Mouse (Mus musculus) embryo, embryonic 10 days (tissue): Measurements from ENCODE around the gene Ptprd.

Source experiments
- DNase-seq: peaks from one replicate; pipeline ENCODE4 v3.0.0-alpha.2; 2015; ENCODE audit warnings: low spot score

Ptprd gene

GRCm38 (mm10) chr4:77248918-77249317 is 962.8 kb downstream of the Ptprd start:
- no peak for DNase-seq

- DNase-seq = no peak
These were observed 969.8 kb downstream of the Ptprd start for GRCm38 (mm10) chr4:77241852-77242455.

GRCm38 (mm10) chr4:77238144-77238543 is 973.6 kb downstream of the Ptprd start:
- no peak for DNase-seq

- no peak for DNase-seq
These were observed 978.5 kb downstream of the Ptprd start for GRCm38 (mm10) chr4:77233243-77233642.

- no peak for DNase-seq
These were observed 1042.9 kb downstream of the Ptprd start for GRCm38 (mm10) chr4:77168866-77169265.

GRCm38 (mm10) chr4:77157601-77158000 is 1054.2 kb downstream of the Ptprd start:
- DNase-seq = no peak

GRCm38 (mm10) chr4:77155561-77155960 is 1056.2 kb downstream of the Ptprd start:
- no peak for DNase-seq

GRCm38 (mm10) chr4:77155037-77155436 is 1056.7 kb downstream of the Ptprd start:
- DNase-seq = no peak

- no peak for DNase-seq
These were observed 1086.9 kb downstream of the Ptprd start for GRCm38 (mm10) chr4:77124852-77125251.

GRCm38 (mm10) chr4:77110894-77111293 is 1100.9 kb downstream of the Ptprd start:
- DNase-seq = no peak

- no peak for DNase-seq
These were observed 1104.5 kb downstream of the Ptprd start for GRCm38 (mm10) chr4:77107291-77107690.

GRCm38 (mm10) chr4:77083165-77083564 is 1128.6 kb downstream of the Ptprd start:
- peak; percentile 76 for DNase-seq

GRCm38 (mm10) chr4:77077607-77078006 is 1134.2 kb downstream of the Ptprd start:
- no peak for DNase-seq

- DNase-seq = no peak
These were observed 1161.1 kb downstream of the Ptprd start for GRCm38 (mm10) chr4:77050536-77051207.

- no peak for DNase-seq
These were observed 1207.3 kb downstream of the Ptprd start for GRCm38 (mm10) chr4:77004483-77004882.

GRCm38 (mm10) chr4:76996172-76996571 is 1215.6 kb downstream of the Ptprd start:
- no peak for DNase-seq

- DNase-seq = no peak
These were observed 1221.8 kb downstream of the Ptprd start for GRCm38 (mm10) chr4:76989961-76990360.

- no peak for DNase-seq
These were observed 1234.5 kb downstream of the Ptprd start for GRCm38 (mm10) chr4:76977056-76977809.

GRCm38 (mm10) chr4:76948251-76948650 is 1263.5 kb downstream of the Ptprd start:
- peak; percentile 74 for DNase-seq

- DNase-seq = no peak
These were observed 1270.1 kb downstream of the Ptprd start for GRCm38 (mm10) chr4:76941382-76942360.

- DNase-seq = no peak
These were observed 1280.2 kb downstream of the Ptprd start for GRCm38 (mm10) chr4:76931559-76931958.
